Mouse (Mus musculus): ENCODE measurements around the gene Hnrnpll.

The Hnrnpll gene

GRCm38 (mm10) chr17:80061783-80062619 is at the start of gene Hnrnpll:
Gene Hnrnpll, minus strand, starts transcription at chr17:80062334.
- DNase-seq, result peak; percentile 98

DNA sequence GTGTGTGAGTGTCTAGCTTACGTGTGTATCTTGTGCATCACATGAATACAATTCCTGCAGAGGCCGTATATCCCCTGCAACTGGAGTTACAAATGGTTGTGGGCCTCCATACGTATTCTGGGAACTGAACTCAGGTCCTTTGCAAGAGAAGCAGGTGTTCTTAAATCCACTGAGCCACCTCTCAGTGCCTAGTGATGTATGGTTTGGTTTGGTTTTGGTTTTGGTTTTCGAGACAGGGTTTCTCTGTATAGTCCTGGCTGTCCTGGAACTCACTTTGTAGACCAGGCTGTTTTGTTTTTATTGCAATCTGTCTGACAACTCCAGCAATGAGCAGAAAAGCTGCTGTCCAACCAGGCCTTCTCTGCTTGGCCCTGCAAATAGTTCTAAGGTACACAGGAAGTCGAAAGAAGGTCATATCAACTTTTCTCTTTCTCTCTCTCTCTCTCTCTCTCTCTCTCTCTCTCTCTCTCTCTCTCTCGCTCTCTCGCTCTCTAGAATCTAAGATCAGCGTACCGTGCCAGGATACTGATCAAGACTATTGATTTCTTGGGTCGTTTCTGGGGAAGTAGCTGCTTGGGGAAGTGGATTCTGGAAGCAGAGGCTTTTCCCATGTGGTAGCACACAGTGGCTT is 43.3 kb upstream of the Hnrnpll start:
- DNase-seq, result no peak

DNA sequence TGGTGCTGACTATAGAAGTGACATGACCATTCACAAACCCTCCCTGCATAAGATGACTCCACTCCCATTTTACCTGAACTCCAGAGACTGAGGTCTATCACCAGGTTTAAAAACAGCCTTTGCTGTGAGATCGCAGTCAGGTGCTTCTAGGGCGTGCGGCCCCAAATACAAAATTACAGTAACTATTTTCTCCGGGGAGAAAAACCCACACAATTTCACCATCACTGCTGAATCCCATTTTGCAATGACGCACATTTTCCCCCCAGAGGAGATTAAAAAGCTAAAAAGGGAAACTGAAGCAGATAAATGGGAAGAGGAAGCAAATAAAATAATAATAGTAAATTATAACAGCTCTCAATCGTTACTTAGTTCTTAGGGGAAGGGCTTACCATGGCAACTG is 37.7 kb upstream of the Hnrnpll start:
- DNase-seq, result peak; percentile 32

- no peak for DNase-seq
Measured at GRCm38 (mm10) chr17:80097221-80097620, 35.1 kb upstream of the Hnrnpll start.

GRCm38 (mm10) chr17:80096720-80097114 is 34.6 kb upstream of the Hnrnpll start:
- DNase-seq, result no peak

DNA sequence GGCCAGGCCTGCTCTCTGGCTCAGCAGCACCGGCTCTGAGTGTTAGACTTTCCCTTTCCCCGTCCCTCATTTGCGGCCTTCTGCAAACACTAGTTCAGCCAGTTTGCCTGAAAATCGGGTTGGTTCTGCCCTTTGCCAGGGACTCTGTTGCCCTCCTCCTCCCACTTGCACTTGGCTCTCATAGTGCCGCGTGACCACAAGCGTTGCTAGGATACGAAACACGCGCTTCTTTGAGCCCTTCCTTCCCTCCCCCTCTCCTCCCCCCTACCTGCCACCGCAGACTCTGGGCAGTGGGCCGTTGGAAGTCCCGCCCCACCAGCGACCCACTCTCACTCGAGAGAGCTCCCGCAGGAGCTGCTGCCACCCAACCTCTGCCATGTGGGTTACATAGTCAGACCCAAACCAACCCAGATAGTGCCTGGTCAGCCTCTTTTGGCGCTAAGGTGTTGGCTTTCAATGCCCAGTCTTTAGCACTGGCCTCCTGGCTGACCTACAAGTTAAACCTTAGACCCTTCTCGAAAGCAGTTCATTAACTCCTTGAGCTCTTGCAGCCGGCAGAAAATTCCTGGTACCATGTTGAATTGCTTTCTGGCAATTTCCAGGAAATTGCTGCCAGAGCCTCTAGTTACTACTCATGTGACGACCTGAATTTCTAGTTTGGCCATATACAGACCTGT is 34.0 kb upstream of the Hnrnpll start:
- peak; percentile 88 for DNase-seq

GRCm38 (mm10) chr17:80095254-80095899 is 33.2 kb upstream of the Hnrnpll start:
- DNase-seq, result peak; percentile 64

- no peak for DNase-seq
Measured at GRCm38 (mm10) chr17:80091879-80092549, 29.9 kb upstream of the Hnrnpll start.

- DNase-seq, result no peak
Measured at GRCm38 (mm10) chr17:80090551-80090950, 28.4 kb upstream of the Hnrnpll start.

DNA sequence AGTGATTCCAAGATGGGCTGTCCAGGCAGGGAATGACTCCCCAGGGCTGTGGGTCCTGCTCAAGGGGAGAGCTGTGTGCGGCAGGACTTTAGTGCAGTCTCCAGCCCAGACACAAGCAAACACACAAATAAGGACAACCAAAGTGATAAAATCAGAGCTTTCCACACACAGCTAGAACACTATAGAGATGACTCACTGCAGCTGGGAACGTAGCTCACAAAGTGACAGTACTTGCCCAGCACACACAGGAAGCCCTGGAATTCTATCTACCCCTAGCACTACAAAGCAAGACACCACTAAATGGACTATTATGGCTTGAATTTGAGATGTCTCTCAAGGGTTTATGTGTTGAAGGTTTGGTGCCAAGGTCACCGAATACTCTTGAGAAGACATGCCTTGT is 26.0 kb upstream of the Hnrnpll start:
- DNase-seq, result no peak

- DNase-seq, result no peak
Measured at GRCm38 (mm10) chr17:80086591-80086990, 24.5 kb upstream of the Hnrnpll start.

- no peak for DNase-seq
Measured at GRCm38 (mm10) chr17:80084424-80084823, 22.3 kb upstream of the Hnrnpll start.

- DNase-seq, result peak; percentile 48
Measured at GRCm38 (mm10) chr17:80083223-80083622, 21.1 kb upstream of the Hnrnpll start.

DNA sequence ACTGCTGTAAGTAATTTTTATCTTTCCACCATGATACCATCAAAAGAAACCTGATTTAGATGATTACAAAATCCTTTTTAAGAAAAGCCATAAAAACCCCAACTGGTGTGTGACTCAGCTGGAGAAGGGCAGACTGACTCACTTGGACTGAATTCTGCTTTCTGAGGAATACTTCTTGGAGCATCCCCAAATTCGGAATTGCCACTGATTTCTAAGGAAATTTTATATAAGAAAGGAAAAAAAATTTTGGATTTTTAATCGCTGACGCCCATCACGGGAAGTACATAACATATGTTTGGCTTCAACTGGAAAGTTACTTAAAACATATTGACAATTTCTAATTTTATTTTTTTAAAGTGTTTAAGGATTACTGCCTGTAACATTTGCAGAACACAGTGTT is 16.6 kb upstream of the Hnrnpll start:
- no peak for DNase-seq

GRCm38 (mm10) chr17:80067257-80067656 is 5.1 kb upstream of the Hnrnpll start:
- DNase-seq, result no peak

DNA sequence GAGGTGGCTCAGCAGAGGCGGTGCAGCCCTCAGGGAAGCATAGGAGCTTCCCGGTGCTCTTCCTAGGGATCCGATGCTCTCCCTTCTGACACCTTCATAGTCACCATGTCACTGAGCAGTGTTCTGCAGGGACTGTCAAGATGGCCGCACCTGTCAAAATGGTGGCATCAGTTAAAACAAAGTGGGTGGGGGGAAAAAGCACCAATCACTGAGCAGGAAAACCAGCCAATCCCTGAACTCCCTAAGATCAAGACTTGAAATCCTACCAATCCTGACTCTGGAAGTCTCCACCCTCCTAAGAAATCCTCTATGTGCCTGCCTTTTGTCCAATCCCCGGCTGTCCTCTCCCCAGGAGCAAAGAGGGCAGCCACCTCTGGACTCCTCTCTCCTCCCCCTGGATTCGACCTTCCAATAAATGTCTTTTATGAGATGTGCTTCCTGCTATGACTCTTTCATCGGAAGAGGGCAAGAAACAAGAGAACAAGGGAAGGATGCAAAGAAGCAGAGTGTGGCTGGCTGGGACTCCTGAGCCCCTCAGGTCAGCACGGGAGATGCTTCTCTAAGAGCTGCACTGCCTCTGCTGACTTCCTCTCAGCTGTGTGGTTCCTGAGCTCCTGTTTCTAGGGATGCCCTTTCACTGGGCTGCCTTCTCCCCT is 1.8 kb upstream of the Hnrnpll start:
- DNase-seq, result no peak

DNA sequence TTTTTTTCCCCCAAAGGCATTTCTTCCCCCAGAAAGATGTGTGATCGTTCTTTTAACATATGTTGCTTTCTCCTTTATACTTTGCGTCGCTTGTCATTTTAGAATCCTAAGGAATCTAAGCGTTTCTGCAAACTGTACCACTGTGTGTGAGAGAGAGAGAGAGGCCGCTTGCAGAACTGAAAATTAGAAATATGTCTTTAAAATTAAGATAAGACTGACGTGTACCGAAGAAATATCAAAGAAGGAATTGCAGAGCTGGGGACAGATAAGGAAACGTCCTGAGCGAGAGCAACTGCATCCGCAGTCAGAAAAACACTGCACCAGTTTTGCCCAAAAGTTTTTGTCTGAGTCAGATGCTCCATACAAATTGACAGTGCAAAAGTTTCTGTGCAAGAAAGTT is 1.3 kb upstream of the Hnrnpll start:
- no peak for DNase-seq

DNA sequence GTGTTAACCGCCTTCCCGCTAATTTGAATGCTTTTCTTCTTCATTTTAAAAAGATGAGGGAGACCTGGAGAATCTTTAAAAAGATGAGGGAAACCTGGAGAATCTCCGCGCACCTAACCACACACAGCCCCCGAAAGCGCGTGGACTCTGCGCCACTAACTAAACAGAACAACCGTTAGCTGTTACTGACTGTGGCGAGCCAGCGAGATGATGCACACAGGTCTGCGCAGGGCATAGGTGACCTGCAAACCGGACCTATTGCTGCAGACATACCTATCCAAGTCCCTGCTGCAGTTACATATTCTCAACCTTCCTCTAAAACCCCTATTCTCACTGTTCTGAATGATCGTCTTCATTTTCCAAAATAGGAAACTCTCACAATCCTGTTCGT is 481 bp upstream of the Hnrnpll start:
- DNase-seq, result peak; percentile 20

- peak; percentile 63 for DNase-seq
Measured at GRCm38 (mm10) chr17:80060828-80061782, 1.0 kb downstream of the Hnrnpll start.

DNA sequence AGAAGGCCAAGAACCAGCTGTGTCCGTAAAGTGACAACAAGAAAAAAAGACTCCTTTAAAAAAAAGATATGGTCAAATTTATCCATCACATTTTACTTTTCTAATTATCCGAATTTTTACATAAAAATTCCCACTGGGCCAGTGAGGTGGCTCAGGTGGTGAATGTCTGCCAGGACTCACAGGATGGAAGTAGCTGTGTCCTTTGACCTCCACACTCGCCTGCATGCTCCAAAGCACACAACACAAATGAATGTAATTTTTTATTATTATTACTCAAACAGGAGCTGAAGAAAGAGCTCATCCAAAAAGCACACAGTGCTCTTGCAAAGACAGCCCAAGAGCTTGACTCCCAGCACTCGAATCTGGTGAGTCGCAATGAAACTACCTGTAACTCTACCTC is 2.0 kb downstream of the Hnrnpll start:
- DNase-seq, result no peak

- peak; percentile 55 for DNase-seq
Measured at GRCm38 (mm10) chr17:80059731-80060130, 2.4 kb downstream of the Hnrnpll start.
